Mouse (Mus musculus): ENCODE data around the gene Syce2. TPM values are rescaled to one million over a fixed set of nuclear protein-coding genes. Genes with fewer than 3 reads are reported as not detected.

Gene Syce2
- polyA plus RNA-seq, 1 experiment from 2014 or later = 70.3 TPM

GRCm38 (mm10) chr8:84846722-84847572, 25.0 kb upstream of the Syce2 start, which contains the start of gene Calr:
Gene Calr, minus strand, starts transcription at chr8:84846934.
- Histone ChIP-seq H3K4me1 (peaks cover 42% of the 10 kb centered on the region), H3K4me3 (replicated peaks) (peak within 1 kb of the TSS; percentile 92), H3K27me3 (no peaks in the 10 kb centered on the region), H3K27ac (peak within 1 kb of the TSS; percentile 91), H3K4me2 (peak within 1 kb of the TSS; percentile 76), H3K9me3 (replicated peaks) (no peaks in the 10 kb centered on the region), H3K9ac (peak within 1 kb of the TSS; percentile 94), H3K36me3 (peaks cover 35% of the 10 kb centered on the region)
- ATAC-seq (replicated peaks; ENCODE audit: low FRiP score) = peak; percentile 99
- whole genome bisulfite sequencing = under 1% methylated on average over 55 of the region's 55 CpGs

- Histone ChIP-seq H3K9ac (peak overlapping the region; percentile 70), H3K27ac (peak overlapping the region; percentile 91), H3K4me2 (peak overlapping the region; percentile 76), H3K27me3 (no peaks in the 10 kb centered on the region), H3K4me1 (peaks cover 36% of the 10 kb centered on the region), H3K4me3 (replicated peaks) (peak overlapping the region; percentile 92), H3K36me3 (peaks cover 26% of the 10 kb centered on the region), H3K9me3 (replicated peaks) (no peaks in the 10 kb centered on the region)
- ATAC-seq (replicated peaks; ENCODE audit: low FRiP score) = no peak
- WGBS = 41% methylated on average over 6 of the region's 6 CpGs
Observed at GRCm38 (mm10) chr8:84847684-84848435, 24.1 kb upstream of the Syce2 start.

GRCm38 (mm10) chr8:84856434-84856833, 15.5 kb upstream of the Syce2 start:
- Histone ChIP-seq H3K36me3 (peaks cover 27% of the 10 kb centered on the region), H3K9me3 (replicated peaks) (no peaks in the 10 kb centered on the region), H3K9ac (no peak overlapping the region), H3K4me1 (peaks cover 12% of the 10 kb centered on the region), H3K27me3 (no peaks in the 10 kb centered on the region), H3K4me2 (peak overlapping the region; percentile 82), H3K4me3 (replicated peaks) (peak overlapping the region; percentile 95), H3K27ac (no peak overlapping the region)
- WGBS = 94% methylated on average over 3 of the region's 3 CpGs
- ATAC-seq (replicated peaks; ENCODE audit: low FRiP score) = peak; percentile 26; the same call in 1 of the 2 replicates

GRCm38 (mm10) chr8:84856864-84857441, 15.0 kb upstream of the Syce2 start, which contains the start of gene Farsa:
Gene Farsa, plus strand, starts transcription at chr8:84856989.
- H3K9me3 ChIP-seq (replicated peaks) = no peaks in the 10 kb centered on the region
- peak within 1 kb of the TSS; percentile 95 for H3K4me3 ChIP-seq (replicated peaks)
- peak within 1 kb of the TSS; percentile 82 for H3K4me2 ChIP-seq
- peak; percentile 89 for ATAC-seq (replicated peaks; ENCODE audit: low FRiP score)
- H3K36me3 ChIP-seq = peaks cover 32% of the 10 kb centered on the region
- H3K4me1 ChIP-seq = peaks cover 12% of the 10 kb centered on the region
- under 1% methylated on average over 39 of the region's 39 CpGs for WGBS
- peak within 1 kb of the TSS; percentile 77 for H3K27ac ChIP-seq
- H3K9ac ChIP-seq = peak within 1 kb of the TSS; percentile 93
- H3K27me3 ChIP-seq = no peaks in the 10 kb centered on the region

GRCm38 (mm10) chr8:84872309-84872965, 526 bp downstream of the Syce2 start:
- peaks cover 17% of the 10 kb centered on the region for H3K4me1 ChIP-seq
- no peak overlapping the region for H3K27ac ChIP-seq
- peaks cover 21% of the 10 kb centered on the region for H3K36me3 ChIP-seq
- H3K4me2 ChIP-seq = peak overlapping the region; percentile 99
- H3K9me3 ChIP-seq (replicated peaks) = no peaks in the 10 kb centered on the region
- H3K9ac ChIP-seq = peak overlapping the region; percentile 59
- H3K27me3 ChIP-seq = 0 out of 2 replicates have a peak, but pooled peaks cover 3% of the 10 kb centered on the region
- 2% methylated on average over 53 of the region's 54 CpGs for WGBS
- peak overlapping the region; percentile 59 for H3K4me3 ChIP-seq (replicated peaks)
- peak; percentile 61 for ATAC-seq (replicated peaks; ENCODE audit: low FRiP score)

- H3K36me3 ChIP-seq = peaks cover 15% of the 10 kb centered on the region
- 65% methylated on average over 4 of the region's 4 CpGs for WGBS
Observed at GRCm38 (mm10) chr8:84873016-84873415, 1.1 kb downstream of the Syce2 start.

GRCm38 (mm10) chr8:84874339-84874738, 2.4 kb downstream of the Syce2 start:
- 90% methylated on average over 3 of the region's 3 CpGs for WGBS
- no peak overlapping the region for H3K27ac ChIP-seq
- peaks cover 17% of the 10 kb centered on the region for H3K4me1 ChIP-seq
- H3K36me3 ChIP-seq = peaks cover 3% of the 10 kb centered on the region; the same call in 1 of the 2 replicates
- H3K4me3 ChIP-seq (replicated peaks) = no peak overlapping the region
- no peak for ATAC-seq (replicated peaks; ENCODE audit: low FRiP score)
- no peak overlapping the region for H3K9ac ChIP-seq
- H3K4me2 ChIP-seq = no peak overlapping the region
- H3K27me3 ChIP-seq = 0 out of 2 replicates have a peak, but pooled peaks cover 3% of the 10 kb centered on the region
- H3K9me3 ChIP-seq (replicated peaks) = no peaks in the 10 kb centered on the region

More at GRCm38 (mm10) chr8:84873016-84873415, 1.1 kb downstream of the Syce2 start:
- H3K27ac ChIP-seq = no peak overlapping the region
- peak overlapping the region; percentile 99 for H3K4me2 ChIP-seq
- H3K4me3 ChIP-seq (replicated peaks) = peak overlapping the region; percentile 59
- no peak for ATAC-seq (replicated peaks; ENCODE audit: low FRiP score)
- no peak overlapping the region for H3K9ac ChIP-seq
- H3K27me3 ChIP-seq = 0 out of 2 replicates have a peak, but pooled peaks cover 3% of the 10 kb centered on the region
- H3K9me3 ChIP-seq (replicated peaks) = no peaks in the 10 kb centered on the region
- peaks cover 17% of the 10 kb centered on the region for H3K4me1 ChIP-seq

GRCm38 (mm10) chr8:84877297-84878035, 5.6 kb downstream of the Syce2 start:
- no peak for ATAC-seq (replicated peaks; ENCODE audit: low FRiP score)
- H3K9me3 ChIP-seq (replicated peaks) = no peaks in the 10 kb centered on the region
- no peak overlapping the region for H3K9ac ChIP-seq
- no peak overlapping the region for H3K4me2 ChIP-seq
- 94% methylated on average over 3 of the region's 3 CpGs for whole genome bisulfite sequencing
- H3K27ac ChIP-seq = no peak overlapping the region
- H3K4me3 ChIP-seq (replicated peaks) = no peak overlapping the region
- peaks cover 7% of the 10 kb centered on the region for H3K4me1 ChIP-seq
- H3K27me3 ChIP-seq = 0 out of 2 replicates have a peak, but pooled peaks cover 3% of the 10 kb centered on the region
- no peaks in the 10 kb centered on the region for H3K36me3 ChIP-seq

GRCm38 (mm10) chr8:84878915-84879314, 7.0 kb downstream of the Syce2 start:
- 89% methylated on average over 1 of the region's 1 CpGs for WGBS
- Histone ChIP-seq H3K36me3 (0 out of 2 replicates have a peak, but pooled peaks cover 5% of the 10 kb centered on the region), H3K4me2 (no peak overlapping the region), H3K9me3 (replicated peaks) (no peaks in the 10 kb centered on the region), H3K4me1 (no peaks in the 10 kb centered on the region), H3K4me3 (replicated peaks) (no peak overlapping the region), H3K27me3 (no peaks in the 10 kb centered on the region), H3K27ac (no peak overlapping the region), H3K9ac (no peak overlapping the region)
- ATAC-seq (replicated peaks; ENCODE audit: low FRiP score) = no peak

- Histone ChIP-seq H3K27ac (no peak overlapping the region), H3K9ac (no peak overlapping the region), H3K27me3 (no peaks in the 10 kb centered on the region), H3K4me1 (no peaks in the 10 kb centered on the region), H3K36me3 (peaks cover 53% of the 10 kb centered on the region), H3K9me3 (replicated peaks) (no peaks in the 10 kb centered on the region), H3K4me2 (no peak overlapping the region), H3K4me3 (replicated peaks) (no peak overlapping the region)
- ATAC-seq (replicated peaks; ENCODE audit: low FRiP score) = no peak
- WGBS = 89% methylated on average over 4 of the region's 4 CpGs
Observed at GRCm38 (mm10) chr8:84884728-84885127, 12.8 kb downstream of the Syce2 start.

GRCm38 (mm10) chr8:84888280-84888679, 16.4 kb downstream of the Syce2 start:
- Histone ChIP-seq H3K4me3 (replicated peaks) (no peak overlapping the region), H3K9ac (no peak overlapping the region), H3K27me3 (no peaks in the 10 kb centered on the region), H3K27ac (no peak overlapping the region), H3K4me2 (no peak overlapping the region), H3K9me3 (replicated peaks) (no peaks in the 10 kb centered on the region), H3K36me3 (peaks cover 71% of the 10 kb centered on the region), H3K4me1 (peaks cover 9% of the 10 kb centered on the region)
- no peak for ATAC-seq (replicated peaks; ENCODE audit: low FRiP score)
- 94% methylated on average over 3 of the region's 3 CpGs for WGBS
